Mouse (Mus musculus) cerebellum, adult 2 months (tissue): ENCODE data around the gene Gtf2f1. TPM values are rescaled to one million over a fixed set of nuclear protein-coding genes. Genes with fewer than 3 reads are reported as not detected.
"Not testable (repeated sequence)": the region's sequence is repeated elsewhere in the genome, so short reads cannot be mapped to it uniquely, and the experiment has no call there.

Experiments used
- DNase-seq, 2 experiments: peaks; one replicate each; pipeline ENCODE4 v3.0.0; 2021
- H3K27ac ChIP-seq: fragments of 200-500 bp; 2 replicates; pipeline ENCODE4 v1.5.1; 2012; ENCODE audit warnings: low read length, control low read depth, inconsistent platforms; ENCODE audit not compliant: insufficient read depth
- H3K27me3 ChIP-seq: fragments of 200-500 bp; 2 replicates; pipeline ENCODE4 v1.6.1; 2012; ENCODE audit warnings: inconsistent platforms, mild to moderate bottlenecking, low read length, moderate library complexity; ENCODE audit not compliant: control insufficient read depth, insufficient read depth
- H3K4me1 ChIP-seq: fragments of 200-500 bp; 2 replicates; pipeline ENCODE4 v1.6.1; 2011; ENCODE audit warnings: low read length; ENCODE audit not compliant: control insufficient read depth, insufficient read depth
- H3K4me3 ChIP-seq: fragments of 200-500 bp; replicated peaks from 2 replicates; pipeline ENCODE3; 2011; ENCODE audit warnings: mild to moderate bottlenecking, low read depth, low read length, control low read depth; ENCODE audit not compliant: insufficient read depth
- CTCF ChIP-seq: fragments of 200-500 bp; IDR thresholded peaks from 2 replicates; pipeline ENCODE4 v1.5.1; 2011; ENCODE audit warnings: low read depth, mild to moderate bottlenecking, control low read depth, low read length, moderate library complexity, borderline replicate concordance; ENCODE audit not compliant: insufficient read depth
- POLR2A ChIP-seq: fragments of 200-500 bp; IDR thresholded peaks from 2 replicates; pipeline ENCODE4 v1.6.1; 2011; ENCODE audit warnings: low read length, control low read depth, borderline replicate concordance; ENCODE audit not compliant: insufficient read depth
- WGBS: fragments of 180-500 bp; shearing (Covaris S2); methylation state at CpG from one replicate; pipeline ENCODE4 v1.1.7; 2018; 5-methylcytosine and 5-hydroxymethylcytosine counted together
- polyA plus RNA-seq: library from polyadenylated mRNA; depleted of rRNA; stranded (reverse); fragments of >200 nt; gene quantifications from 2 replicates; pipeline ENCODE4 v1.2.3, GENCODE M21; 2012; rRNA removed

The Gtf2f1 gene
- 81.0 and 85.3 TPM in 2 replicates for polyA plus RNA-seq

DNA sequence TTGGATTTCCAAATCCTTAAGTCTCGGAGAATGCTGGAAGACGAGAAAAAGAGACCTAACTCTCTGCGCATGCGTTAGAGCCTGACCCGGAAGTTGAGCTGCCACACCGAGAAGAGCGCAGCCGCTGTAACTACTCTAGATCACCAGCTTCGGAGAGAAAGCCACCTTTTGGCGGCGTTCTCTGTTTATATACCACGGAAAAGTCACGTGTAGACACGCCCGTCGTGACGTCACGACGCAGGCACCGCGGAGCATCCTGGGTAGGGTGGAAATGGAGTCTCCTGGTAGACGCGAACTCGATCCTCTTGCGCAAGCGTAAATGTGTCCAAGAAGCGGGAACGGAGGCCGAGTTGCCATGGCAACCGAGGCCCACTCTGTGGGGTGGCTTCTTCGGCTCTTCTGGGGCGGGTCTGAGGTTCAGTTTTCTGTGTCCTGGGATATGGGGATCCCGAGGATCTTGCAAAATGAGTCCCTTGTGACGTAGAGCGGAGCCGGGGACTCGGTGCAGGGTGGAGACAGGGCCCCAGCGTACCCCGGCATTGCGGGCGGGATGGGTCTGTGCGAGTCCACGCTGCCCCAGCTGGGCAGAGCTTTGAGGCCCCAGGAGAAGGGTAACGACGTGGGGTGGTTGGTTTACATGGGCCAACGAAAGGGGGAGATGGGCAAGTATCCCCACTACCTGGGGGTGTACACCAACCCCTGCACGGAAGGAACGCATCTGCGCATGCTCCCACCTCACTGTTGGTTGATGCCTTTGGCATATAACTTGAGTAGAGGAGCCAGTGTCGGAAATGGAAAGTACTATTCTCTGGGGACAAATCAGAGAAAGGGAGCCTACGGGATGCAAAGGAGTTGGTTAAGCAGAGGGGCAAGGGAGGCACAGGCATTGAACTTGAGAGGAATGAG lies at the start of gene Gtf2f1, which contains the start of gene Gm17949:
TSS of gene Gtf2f1 (minus strand) at position 53 of the 906 bp plus-strand sequence.
TSS of gene Gm17949 (plus strand) at position 234 of the 906 bp plus-strand sequence.
- peak; percentile 94 to 96 for DNase-seq
- H3K4me3 ChIP-seq = peak within 1 kb of the TSS; percentile 96
- WGBS = under 1% methylated on average over 51 of the region's 51 CpGs

DNA sequence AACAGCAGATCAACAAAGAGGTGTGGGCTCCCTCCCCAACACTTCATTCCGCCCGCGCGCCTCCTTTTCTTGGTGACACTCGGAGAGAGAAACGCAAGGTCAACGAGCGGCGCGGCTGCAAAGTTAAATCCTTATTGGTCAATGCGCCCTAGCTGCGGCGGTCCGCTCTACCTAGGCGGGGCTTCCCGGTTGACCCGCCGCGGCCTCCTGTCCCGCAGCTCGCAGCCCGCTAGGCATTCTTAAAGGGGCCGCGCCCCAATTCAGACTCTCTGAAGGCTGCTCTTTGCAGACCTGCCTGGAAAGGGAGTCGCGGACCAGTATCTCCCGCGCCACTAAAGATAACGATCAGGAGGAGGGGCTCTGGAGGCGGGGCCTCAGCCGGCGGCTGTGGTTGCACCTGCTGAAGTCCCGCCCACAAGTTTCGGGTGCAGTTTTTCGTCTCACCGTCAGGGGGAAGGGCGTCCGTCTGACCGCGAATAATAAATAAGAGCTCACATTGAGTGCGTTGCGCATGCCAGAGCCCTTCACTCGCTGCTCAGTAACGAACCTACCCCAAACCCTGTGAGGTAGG lies 49.2 kb upstream of the Gtf2f1 start:
- Histone ChIP-seq H3K4me1 (peaks cover 9% of the 10 kb centered on the region), H3K27ac (peak overlapping the region; percentile 81), H3K27me3 (no peaks in the 10 kb centered on the region), H3K4me3 (peak overlapping the region; percentile 93)
- TF ChIP-seq POLR2A (peak; percentile 53; the same call in 1 of the 2 replicates), CTCF (peak; percentile 78)
- WGBS = under 1% methylated on average over 44 of the region's 44 CpGs
- DNase-seq = peak; percentile 98 to 99

More for the DNA sequence above, at the start of gene Gtf2f1, which contains the start of gene Gm17949:
- Histone ChIP-seq H3K27ac (peak within 1 kb of the TSS; percentile 69), H3K27me3 (no peaks in the 10 kb centered on the region), H3K4me1 (no peaks in the 10 kb centered on the region)
- peak; percentile 99 for TF ChIP-seq POLR2A
- TF ChIP-seq CTCF = no peak

DNA sequence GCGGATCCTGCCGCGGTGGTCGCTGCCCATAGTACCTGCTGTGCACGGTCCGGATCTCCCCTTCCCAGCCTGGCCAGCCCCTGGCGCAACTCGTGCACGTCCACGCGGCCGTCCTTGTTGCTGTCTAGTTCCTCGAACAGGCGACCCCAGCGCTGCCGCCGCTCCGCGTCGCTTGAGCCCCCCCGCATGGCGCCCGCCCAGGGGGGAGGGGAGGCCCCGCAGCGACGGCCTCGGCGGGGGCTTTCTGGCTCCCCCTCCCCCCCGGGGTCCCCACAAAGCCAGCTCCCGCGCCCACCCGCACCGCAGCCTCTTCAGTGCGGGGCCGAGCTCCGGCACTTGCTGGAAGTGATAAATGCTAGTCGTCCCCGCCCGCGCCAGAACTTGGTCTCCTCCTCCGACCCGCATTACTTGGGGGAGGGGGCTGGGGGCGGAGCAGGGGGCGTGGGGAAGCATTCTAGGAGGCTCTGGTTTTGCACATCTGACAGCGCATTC lies 48.4 kb upstream of the Gtf2f1 start, which contains the start of gene Slc25a23:
TSS of gene Slc25a23 (minus strand) at position 378 of the 492 bp plus-strand sequence.
- H3K27ac ChIP-seq = peak within 1 kb of the TSS; percentile 84
- DNase-seq = peak; percentile 77
- TF ChIP-seq POLR2A (no peak), CTCF (no peak)
- peaks cover 12% of the 10 kb centered on the region for H3K4me1 ChIP-seq
- WGBS = under 1% methylated on average over 39 of the region's 45 CpGs
- no peaks in the 10 kb centered on the region for H3K27me3 ChIP-seq
- peak within 1 kb of the TSS; percentile 93 for H3K4me3 ChIP-seq

DNA sequence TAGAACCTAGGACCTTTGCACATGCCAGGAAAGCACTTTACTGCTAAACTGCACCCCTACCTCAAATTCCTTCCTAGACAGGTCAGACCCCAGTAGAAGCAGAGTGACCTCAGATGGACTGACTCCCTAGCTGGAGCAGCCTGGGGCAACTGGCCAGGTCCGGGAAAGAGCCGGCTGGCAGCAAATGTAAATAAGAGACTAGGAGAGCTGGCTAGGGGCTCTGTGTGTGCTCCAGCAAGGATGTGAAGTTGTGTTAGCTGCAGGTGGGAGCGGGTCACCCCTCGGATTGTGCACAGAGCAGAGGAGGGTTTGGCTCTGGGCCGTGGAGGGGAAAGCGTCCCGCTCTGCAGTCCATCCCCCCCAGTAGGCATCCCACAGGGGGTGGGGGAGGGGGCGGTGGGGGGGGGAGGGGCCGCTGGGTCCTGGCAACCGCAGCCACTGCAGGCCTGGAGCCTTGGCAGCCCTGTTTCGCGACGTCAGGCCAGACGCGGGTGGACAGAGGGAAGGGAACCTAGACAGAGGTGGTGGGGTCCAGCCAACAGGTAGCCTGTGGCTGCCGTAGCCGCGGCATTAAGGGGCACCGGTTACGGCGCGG lies 47.9 kb upstream of the Gtf2f1 start, which contains the start of gene Crb3:
TSS of gene Crb3 (plus strand) at position 215 of the 595 bp plus-strand sequence.
- WGBS = 0% methylated on average over 13 of the region's 22 CpGs
- Histone ChIP-seq H3K27ac (peak within 1 kb of the TSS; percentile 84), H3K4me3 (peak within 1 kb of the TSS; percentile 93), H3K4me1 (peaks cover 12% of the 10 kb centered on the region), H3K27me3 (no peaks in the 10 kb centered on the region)
- TF ChIP-seq POLR2A (no peak), CTCF (no peak)
- peak; percentile 63 to 69 for DNase-seq

DNA sequence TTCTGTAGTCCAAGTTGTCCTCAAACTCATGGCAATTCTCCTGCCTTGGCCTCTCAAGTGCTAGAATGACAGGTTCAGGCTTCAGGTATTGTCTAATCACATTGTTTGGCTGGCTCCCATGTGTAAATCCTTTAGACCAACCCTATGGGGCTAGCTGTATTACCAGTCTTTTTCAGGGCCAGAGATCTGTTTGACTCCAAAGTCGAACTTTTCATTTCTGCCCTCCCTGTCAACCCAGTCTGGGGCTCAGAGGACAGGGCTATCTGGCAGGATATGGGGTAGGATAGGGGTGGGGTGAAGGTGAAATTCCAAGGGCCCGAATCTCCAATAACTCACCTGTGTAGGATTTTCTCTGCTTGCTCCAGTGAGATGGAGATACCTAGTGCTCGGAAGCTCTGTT lies 45.2 kb upstream of the Gtf2f1 start:
- 88% methylated on average over 3 of the region's 3 CpGs for WGBS
- Histone ChIP-seq H3K27ac (no peak overlapping the region), H3K27me3 (no peaks in the 10 kb centered on the region; the same call in 1 of the 2 replicates), H3K4me3 (no peak overlapping the region), H3K4me1 (peaks cover 8% of the 10 kb centered on the region)
- DNase-seq = no peak
- TF ChIP-seq POLR2A (no peak), CTCF (no peak)

DNA sequence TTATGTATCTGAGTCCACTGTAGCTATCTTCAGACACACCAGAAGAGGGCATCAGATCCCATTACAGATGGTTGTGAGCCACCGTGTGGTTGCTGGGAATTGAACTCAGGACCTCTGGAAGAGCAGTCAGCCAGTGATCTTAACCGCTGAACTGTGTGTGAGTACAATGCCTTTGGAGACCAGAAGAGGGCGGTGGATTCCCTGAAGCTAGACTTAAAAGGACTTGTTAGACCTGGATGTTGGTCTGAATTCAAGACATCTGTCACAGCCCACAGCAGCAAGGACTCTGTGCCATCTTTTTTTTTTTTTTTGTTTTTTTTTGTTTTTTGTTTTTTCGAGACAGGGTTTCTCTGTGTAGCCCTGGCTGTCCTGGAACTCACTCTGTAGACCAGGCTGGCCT lies 40.6 kb upstream of the Gtf2f1 start:
- WGBS = 78% methylated on average over 4 of the region's 4 CpGs
- TF ChIP-seq CTCF = peak; percentile 5; the same call in 1 of the 2 replicates
- not testable (repeated sequence) for H3K27ac ChIP-seq, H3K4me3 ChIP-seq, H3K4me1 ChIP-seq, H3K27me3 ChIP-seq, DNase-seq

DNA sequence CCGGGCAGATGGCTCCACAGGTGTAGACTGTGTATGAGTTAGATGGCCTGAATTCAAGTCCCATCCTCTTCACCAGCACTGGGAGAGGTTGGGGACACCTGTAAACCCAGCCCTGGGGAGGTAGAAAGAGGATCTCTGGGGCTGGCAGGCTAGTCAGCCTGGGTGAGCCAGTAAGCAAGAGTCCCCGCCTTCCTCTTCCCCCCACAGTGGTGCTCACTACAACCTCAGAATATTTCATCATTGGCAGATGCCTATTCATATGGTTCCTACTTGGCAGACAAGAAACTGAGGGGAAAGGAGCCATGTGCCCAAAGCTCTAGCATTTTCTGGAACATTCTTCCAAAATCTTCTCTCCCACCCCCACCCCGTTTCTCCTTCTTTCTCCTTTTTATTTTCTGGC lies 37.7 kb upstream of the Gtf2f1 start:
- no peaks in the 10 kb centered on the region; the same call in 1 of the 2 replicates for H3K27me3 ChIP-seq
- no peak for TF ChIP-seq CTCF
- TF ChIP-seq POLR2A = no peak
- no peak overlapping the region for H3K4me3 ChIP-seq
- no peak overlapping the region for H3K27ac ChIP-seq
- WGBS = 94% methylated on average over 3 of the region's 3 CpGs
- DNase-seq = no peak
- H3K4me1 ChIP-seq = no peaks in the 10 kb centered on the region
